Mouse (Mus musculus): ENCODE measurements around the gene Hmcn1. TPM values are rescaled to one million over a fixed set of nuclear protein-coding genes. Genes with fewer than 3 reads are reported as not detected.

Gene Hmcn1
- polyA plus RNA-seq, 1 experiment = not detected

GRCm38 (mm10) chr1:150682044-150682443 is 311.2 kb downstream of the Hmcn1 start:
- Histone ChIP-seq H3K9me3 (ENCODE audit: control insufficient read depth, low read length) (no peaks in the 10 kb centered on the region), H3K4me3 (replicated peaks) (no peak overlapping the region), H3K27me3 (ENCODE audit: control insufficient read depth) (no peaks in the 10 kb centered on the region), H3K4me1 (ENCODE audit: control insufficient read depth) (no peaks in the 10 kb centered on the region), H3K36me3 (ENCODE audit: control insufficient read depth) (no peaks in the 10 kb centered on the region)
- TF ChIP-seq TAL1 (IDR thresholded peaks at IDR 0.05; ENCODE audit: low read length) (no peak), GATA1 (IDR thresholded peaks at IDR 0.05; ENCODE audit: low read length) (no peak)

GRCm38 (mm10) chr1:150681433-150681832 is 311.8 kb downstream of the Hmcn1 start:
- H3K36me3 ChIP-seq (ENCODE audit: control insufficient read depth) = no peaks in the 10 kb centered on the region
- H3K9me3 ChIP-seq (ENCODE audit: control insufficient read depth, low read length) = no peaks in the 10 kb centered on the region
- TF ChIP-seq TAL1 (IDR thresholded peaks at IDR 0.05; ENCODE audit: low read length) (no peak), GATA1 (IDR thresholded peaks at IDR 0.05; ENCODE audit: low read length) (no peak)
- no peaks in the 10 kb centered on the region for H3K4me1 ChIP-seq (ENCODE audit: control insufficient read depth)
- no peaks in the 10 kb centered on the region for H3K27me3 ChIP-seq (ENCODE audit: control insufficient read depth)
- no peak overlapping the region for H3K4me3 ChIP-seq (replicated peaks)

GRCm38 (mm10) chr1:150681006-150681405 is 312.2 kb downstream of the Hmcn1 start:
- Histone ChIP-seq H3K9me3 (ENCODE audit: control insufficient read depth, low read length) (no peaks in the 10 kb centered on the region), H3K27me3 (ENCODE audit: control insufficient read depth) (no peaks in the 10 kb centered on the region), H3K4me1 (ENCODE audit: control insufficient read depth) (no peaks in the 10 kb centered on the region), H3K4me3 (replicated peaks) (no peak overlapping the region), H3K36me3 (ENCODE audit: control insufficient read depth) (no peaks in the 10 kb centered on the region)
- TF ChIP-seq GATA1 (IDR thresholded peaks at IDR 0.05; ENCODE audit: low read length) (no peak), TAL1 (IDR thresholded peaks at IDR 0.05; ENCODE audit: low read length) (no peak)

- Histone ChIP-seq H3K4me3 (replicated peaks) (no peak overlapping the region), H3K4me1 (ENCODE audit: control insufficient read depth) (no peaks in the 10 kb centered on the region), H3K27me3 (ENCODE audit: control insufficient read depth) (no peaks in the 10 kb centered on the region), H3K36me3 (ENCODE audit: control insufficient read depth) (no peaks in the 10 kb centered on the region), H3K9me3 (ENCODE audit: control insufficient read depth, low read length) (no peaks in the 10 kb centered on the region)
- TF ChIP-seq GATA1 (IDR thresholded peaks at IDR 0.05; ENCODE audit: low read length) = no peak
- no peak for TF ChIP-seq TAL1 (IDR thresholded peaks at IDR 0.05; ENCODE audit: low read length)
Observed at GRCm38 (mm10) chr1:150680345-150680744, 312.9 kb downstream of the Hmcn1 start.

- H3K4me1 ChIP-seq (ENCODE audit: control insufficient read depth) = no peaks in the 10 kb centered on the region
- no peaks in the 10 kb centered on the region for H3K27me3 ChIP-seq (ENCODE audit: control insufficient read depth)
- H3K4me3 ChIP-seq (replicated peaks) = no peak overlapping the region
- TF ChIP-seq TAL1 (IDR thresholded peaks at IDR 0.05; ENCODE audit: low read length) (no peak), GATA1 (IDR thresholded peaks at IDR 0.05; ENCODE audit: low read length) (no peak)
- no peaks in the 10 kb centered on the region for H3K36me3 ChIP-seq (ENCODE audit: control insufficient read depth)
- peaks cover 2% of the 10 kb centered on the region; the same call in 1 of the 2 replicates for H3K9me3 ChIP-seq (ENCODE audit: control insufficient read depth, low read length)
Observed at GRCm38 (mm10) chr1:150645314-150645713, 347.9 kb downstream of the Hmcn1 start.

GRCm38 (mm10) chr1:150639522-150639921 is 353.7 kb downstream of the Hmcn1 start:
- Histone ChIP-seq H3K9me3 (ENCODE audit: control insufficient read depth, low read length) (peaks cover 2% of the 10 kb centered on the region; the same call in 1 of the 2 replicates), H3K27me3 (ENCODE audit: control insufficient read depth) (no peaks in the 10 kb centered on the region), H3K4me3 (replicated peaks) (no peak overlapping the region), H3K4me1 (ENCODE audit: control insufficient read depth) (no peaks in the 10 kb centered on the region), H3K36me3 (ENCODE audit: control insufficient read depth) (no peaks in the 10 kb centered on the region)
- TF ChIP-seq TAL1 (IDR thresholded peaks at IDR 0.05; ENCODE audit: low read length) (no peak), GATA1 (IDR thresholded peaks at IDR 0.05; ENCODE audit: low read length) (no peak)

- Histone ChIP-seq H3K27me3 (ENCODE audit: control insufficient read depth) (no peaks in the 10 kb centered on the region), H3K9me3 (ENCODE audit: control insufficient read depth, low read length) (peaks cover 2% of the 10 kb centered on the region; the same call in 1 of the 2 replicates), H3K4me3 (replicated peaks) (no peak overlapping the region), H3K36me3 (ENCODE audit: control insufficient read depth) (no peaks in the 10 kb centered on the region), H3K4me1 (ENCODE audit: control insufficient read depth) (no peaks in the 10 kb centered on the region)
- TF ChIP-seq TAL1 (IDR thresholded peaks at IDR 0.05; ENCODE audit: low read length) (no peak), GATA1 (IDR thresholded peaks at IDR 0.05; ENCODE audit: low read length) (no peak)
Observed at GRCm38 (mm10) chr1:150632506-150632905, 360.7 kb downstream of the Hmcn1 start.

GRCm38 (mm10) chr1:150631856-150632171 is 361.4 kb downstream of the Hmcn1 start:
- no peak for TF ChIP-seq TAL1 (IDR thresholded peaks at IDR 0.05; ENCODE audit: low read length)
- TF ChIP-seq GATA1 (IDR thresholded peaks at IDR 0.05; ENCODE audit: low read length) = no peak
- peaks cover 2% of the 10 kb centered on the region; the same call in 1 of the 2 replicates for H3K9me3 ChIP-seq (ENCODE audit: control insufficient read depth, low read length)
- H3K4me1 ChIP-seq (ENCODE audit: control insufficient read depth) = no peaks in the 10 kb centered on the region
- no peaks in the 10 kb centered on the region for H3K27me3 ChIP-seq (ENCODE audit: control insufficient read depth)
- no peak overlapping the region for H3K4me3 ChIP-seq (replicated peaks)
- no peaks in the 10 kb centered on the region for H3K36me3 ChIP-seq (ENCODE audit: control insufficient read depth)

GRCm38 (mm10) chr1:150631035-150631855 is 362.0 kb downstream of the Hmcn1 start:
- Histone ChIP-seq H3K9me3 (ENCODE audit: control insufficient read depth, low read length) (peaks cover 2% of the 10 kb centered on the region; the same call in 1 of the 2 replicates), H3K27me3 (ENCODE audit: control insufficient read depth) (no peaks in the 10 kb centered on the region), H3K4me1 (ENCODE audit: control insufficient read depth) (no peaks in the 10 kb centered on the region), H3K36me3 (ENCODE audit: control insufficient read depth) (no peaks in the 10 kb centered on the region), H3K4me3 (replicated peaks) (no peak overlapping the region)
- no peak for TF ChIP-seq GATA1 (IDR thresholded peaks at IDR 0.05; ENCODE audit: low read length)
